Mouse (Mus musculus) heart, embryonic 10.5 days (tissue): ENCODE results near the gene Meis1. TPM values are rescaled to one million over a fixed set of nuclear protein-coding genes. Genes with fewer than 3 reads are reported as not detected.

Experiments used
- DNase-seq: peaks from one replicate; pipeline ENCODE4 v3.0.0-alpha.2; 2017; ENCODE audit warnings: low spot score
- H3K27ac ChIP-seq: fragments of 300-500 bp; sonication (generic); 2 replicates; pipeline ENCODE4 v1.5.1; 2016; ENCODE audit warnings: mild to moderate bottlenecking
- H3K27me3 ChIP-seq: fragments of 300-500 bp; sonication (generic); 2 replicates; pipeline ENCODE4 v1.6.1; 2016; ENCODE audit warnings: mild to moderate bottlenecking; ENCODE audit not compliant: poor library complexity, insufficient read depth, severe bottlenecking
- H3K36me3 ChIP-seq: fragments of 300-500 bp; sonication (generic); 2 replicates; pipeline ENCODE4 v1.6.1; 2016; ENCODE audit warnings: mild to moderate bottlenecking, moderate library complexity
- H3K4me1 ChIP-seq: fragments of 300-500 bp; sonication (generic); 2 replicates; pipeline ENCODE4 v1.6.1; 2016; ENCODE audit warnings: mild to moderate bottlenecking
- H3K4me3 ChIP-seq: fragments of 300-500 bp; sonication (generic); 2 replicates; pipeline ENCODE4 v1.5.1; 2016; ENCODE audit warnings: mild to moderate bottlenecking, moderate library complexity
- H3K9me3 ChIP-seq: fragments of 300-500 bp; sonication (generic); 2 replicates; pipeline ENCODE4 v1.6.1; 2016; ENCODE audit warnings: mild to moderate bottlenecking, moderate library complexity
- WGBS: fragments of 180-500 bp; shearing (Covaris S2); methylation state at CpG from one replicate; pipeline ENCODE4 v1.1.7; 2016; 5-methylcytosine and 5-hydroxymethylcytosine counted together
- polyA plus RNA-seq: library from polyadenylated mRNA; unstranded; fragments of >200 nt; fragmentation: Nextera tagmentation; extraction: Ambion mirVana; gene quantifications from 2 replicates; pipeline ENCODE4 v1.2.1, GENCODE M21; 2016

Meis1 gene
- polyA plus RNA-seq, 1 experiment from 2014 or later = 139 TPM

GRCm38 (mm10) chr11:19019204-19020171 lies 703 bp upstream of the Meis1 start:
- Histone ChIP-seq H3K27ac (peak overlapping the region; percentile 100), H3K9me3 (no peaks in the 10 kb centered on the region), H3K4me1 (peaks cover 25% of the 10 kb centered on the region), H3K4me3 (peak overlapping the region; percentile 79), H3K36me3 (peaks cover 12% of the 10 kb centered on the region), H3K27me3 (no peaks in the 10 kb centered on the region)
- peak; percentile 85 for DNase-seq
- WGBS = under 1% methylated on average over 67 of the region's 67 CpGs

GRCm38 (mm10) chr11:19017719-19018413 lies 919 bp downstream of the Meis1 start:
- H3K4me1 ChIP-seq = peaks cover 20% of the 10 kb centered on the region
- DNase-seq = no peak
- WGBS = under 1% methylated on average over 14 of the region's 14 CpGs

GRCm38 (mm10) chr11:19017262-19017661 lies 1.5 kb downstream of the Meis1 start:
- 2% methylated on average over 1 of the region's 1 CpGs for WGBS
- peaks cover 20% of the 10 kb centered on the region for H3K4me1 ChIP-seq
- peak overlapping the region; percentile 79 for H3K4me3 ChIP-seq
- no peak for DNase-seq
- peak overlapping the region; percentile 100 for H3K27ac ChIP-seq
- peaks cover 32% of the 10 kb centered on the region for H3K36me3 ChIP-seq
- no peaks in the 10 kb centered on the region for H3K9me3 ChIP-seq
- H3K27me3 ChIP-seq = no peaks in the 10 kb centered on the region

More at GRCm38 (mm10) chr11:19017719-19018413, 919 bp downstream of the Meis1 start:
- Histone ChIP-seq H3K36me3 (peaks cover 27% of the 10 kb centered on the region), H3K4me3 (peak overlapping the region; percentile 79), H3K27me3 (no peaks in the 10 kb centered on the region), H3K27ac (peak overlapping the region; percentile 100), H3K9me3 (no peaks in the 10 kb centered on the region)

- Histone ChIP-seq H3K27ac (peak overlapping the region; percentile 100), H3K36me3 (peaks cover 35% of the 10 kb centered on the region), H3K9me3 (no peaks in the 10 kb centered on the region), H3K4me1 (peaks cover 24% of the 10 kb centered on the region), H3K27me3 (no peaks in the 10 kb centered on the region), H3K4me3 (peak overlapping the region; percentile 79)
- no peak for DNase-seq
- 0% methylated on average over 10 of the region's 10 CpGs for WGBS
Observed at GRCm38 (mm10) chr11:19016481-19017220, 2.1 kb downstream of the Meis1 start.

- peak; percentile 79 for DNase-seq
- Histone ChIP-seq H3K36me3 (peaks cover 39% of the 10 kb centered on the region), H3K4me3 (peak overlapping the region; percentile 79), H3K4me1 (peaks cover 21% of the 10 kb centered on the region), H3K9me3 (no peaks in the 10 kb centered on the region), H3K27me3 (no peaks in the 10 kb centered on the region), H3K27ac (peak overlapping the region; percentile 100)
- 0% methylated on average over 37 of the region's 37 CpGs for WGBS
Observed at GRCm38 (mm10) chr11:19015731-19016461, 2.9 kb downstream of the Meis1 start.

- H3K4me3 ChIP-seq = peak overlapping the region; percentile 79
- H3K9me3 ChIP-seq = no peaks in the 10 kb centered on the region
- H3K27ac ChIP-seq = peak overlapping the region; percentile 100
- H3K27me3 ChIP-seq = no peaks in the 10 kb centered on the region
- no peak for DNase-seq
- H3K4me1 ChIP-seq = peaks cover 25% of the 10 kb centered on the region
- WGBS = 1% methylated on average over 5 of the region's 5 CpGs
- peaks cover 39% of the 10 kb centered on the region for H3K36me3 ChIP-seq
Observed at GRCm38 (mm10) chr11:19015381-19015730, 3.4 kb downstream of the Meis1 start.

- Histone ChIP-seq H3K9me3 (no peaks in the 10 kb centered on the region), H3K4me1 (peaks cover 32% of the 10 kb centered on the region), H3K27me3 (no peaks in the 10 kb centered on the region), H3K36me3 (peaks cover 41% of the 10 kb centered on the region), H3K4me3 (peak overlapping the region; percentile 79), H3K27ac (peak overlapping the region; percentile 100)
- DNase-seq = no peak
- under 1% methylated on average over 35 of the region's 35 CpGs for WGBS
Observed at GRCm38 (mm10) chr11:19014441-19015161, 4.2 kb downstream of the Meis1 start.

GRCm38 (mm10) chr11:19014113-19014440 lies 4.7 kb downstream of the Meis1 start:
- Histone ChIP-seq H3K4me1 (peaks cover 37% of the 10 kb centered on the region), H3K9me3 (no peaks in the 10 kb centered on the region), H3K27ac (peak overlapping the region; percentile 100), H3K36me3 (peaks cover 41% of the 10 kb centered on the region), H3K4me3 (peak overlapping the region; percentile 79), H3K27me3 (no peaks in the 10 kb centered on the region)
- no peak for DNase-seq
- 4% methylated on average over 12 of the region's 12 CpGs for WGBS

- peak overlapping the region; percentile 79 for H3K4me3 ChIP-seq
- H3K27ac ChIP-seq = peak overlapping the region; percentile 100
- H3K9me3 ChIP-seq = no peaks in the 10 kb centered on the region
- H3K4me1 ChIP-seq = peaks cover 43% of the 10 kb centered on the region
- WGBS = 2% methylated on average over 25 of the region's 25 CpGs
- DNase-seq = peak; percentile 79
- no peaks in the 10 kb centered on the region for H3K27me3 ChIP-seq
- peaks cover 45% of the 10 kb centered on the region for H3K36me3 ChIP-seq
Observed at GRCm38 (mm10) chr11:19013141-19014112, 5.4 kb downstream of the Meis1 start.

GRCm38 (mm10) chr11:19012463-19013115 lies 6.2 kb downstream of the Meis1 start:
- Histone ChIP-seq H3K27me3 (no peaks in the 10 kb centered on the region), H3K9me3 (no peaks in the 10 kb centered on the region), H3K27ac (peak overlapping the region; percentile 100), H3K4me3 (peak overlapping the region; percentile 79), H3K36me3 (peaks cover 51% of the 10 kb centered on the region), H3K4me1 (peaks cover 51% of the 10 kb centered on the region)
- no peak for DNase-seq
- WGBS = 24% methylated on average over 2 of the region's 2 CpGs
